Mouse (Mus musculus) heart, embryonic 12.5 days (tissue): ENCODE measurements at regions not wholly inside any gene's neighbourhood (a gene's known extent, or its start where the extent isn't known, plus 50 kb on each side); places are given as distances from the start of the nearest gene placed in this dataset.

ENCODE experiments used
- ATAC-seq: fragments of 200-750 bp; cut with Nextera tagmentation; 2 replicates; pipeline ENCODE4 v1.8.0; 2017; ENCODE audit warnings: moderate TSS enrichment, moderate library complexity; ENCODE audit not compliant: insufficient number of reproducible peaks, low FRiP score
- H3K27ac ChIP-seq: fragments of 300-500 bp; sonication (generic); 2 replicates; pipeline ENCODE4 v1.5.1; 2016; ENCODE audit warnings: mild to moderate bottlenecking, moderate library complexity; ENCODE audit not compliant: poor library complexity, severe bottlenecking
- H3K27me3 ChIP-seq: fragments of 300-500 bp; sonication (generic); replicated peaks from 2 replicates; pipeline ENCODE4 v1.6.1; 2016; ENCODE audit warnings: mild to moderate bottlenecking, moderate library complexity
- H3K36me3 ChIP-seq: fragments of 300-500 bp; sonication (generic); 2 replicates; pipeline ENCODE4 v1.6.1; 2016; ENCODE audit warnings: mild to moderate bottlenecking, moderate library complexity
- H3K4me1 ChIP-seq: fragments of 300-500 bp; sonication (generic); replicated peaks from 2 replicates; pipeline ENCODE4 v1.6.1; 2016; ENCODE audit warnings: mild to moderate bottlenecking
- H3K4me2 ChIP-seq: fragments of 300-500 bp; sonication (generic); 2 replicates; pipeline ENCODE4 v1.6.1; 2016; ENCODE audit warnings: mild to moderate bottlenecking, moderate library complexity
- H3K4me3 ChIP-seq: fragments of 300-500 bp; sonication (generic); 2 replicates; pipeline ENCODE4 v1.5.1; 2016; ENCODE audit warnings: mild to moderate bottlenecking
- H3K9ac ChIP-seq: fragments of 300-500 bp; sonication (generic); 2 replicates; pipeline ENCODE4 v1.6.1; 2016; ENCODE audit warnings: mild to moderate bottlenecking, moderate library complexity
- H3K9me3 ChIP-seq: fragments of 300-500 bp; sonication (generic); replicated peaks from 2 replicates; pipeline ENCODE4 v1.6.1; 2016; ENCODE audit warnings: mild to moderate bottlenecking, moderate library complexity
- WGBS: fragments of 180-500 bp; shearing (Covaris S2); methylation state at CpG from one replicate; pipeline ENCODE4 v1.1.7; 2016; 5-methylcytosine and 5-hydroxymethylcytosine counted together

DNA sequence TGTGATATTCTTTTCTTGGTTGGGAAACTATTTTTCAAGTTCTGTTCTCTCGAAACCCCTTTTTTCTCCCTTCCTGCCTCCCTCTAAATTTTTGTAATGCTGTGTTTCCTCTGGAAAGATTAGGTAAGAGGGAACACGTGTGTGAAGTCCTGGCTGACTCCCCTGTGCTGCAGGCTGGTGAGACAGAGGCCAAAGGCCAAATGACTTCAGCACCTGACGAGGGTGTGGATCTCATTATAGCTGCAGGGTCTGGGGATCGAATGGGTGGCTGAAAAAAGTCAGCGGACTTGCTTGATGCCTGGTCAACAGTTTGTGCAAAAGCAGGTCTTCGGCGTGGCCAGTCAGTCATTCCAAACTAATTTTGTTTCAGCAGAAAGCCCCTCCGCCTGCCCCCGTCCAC lies 159.1 kb downstream of the En1 start:
- 65% methylated on average over 9 of the region's 9 CpGs for WGBS
- no peak for ATAC-seq
- no peak overlapping the region for H3K4me3 ChIP-seq
- H3K4me1 ChIP-seq: peaks cover 21% of the 10 kb centered on the region
- no peak overlapping the region for H3K27ac ChIP-seq
- H3K27me3 ChIP-seq: no peaks in the 10 kb centered on the region
- no peak overlapping the region for H3K9ac ChIP-seq
- H3K36me3 ChIP-seq: no peaks in the 10 kb centered on the region
- H3K9me3 ChIP-seq: no peaks in the 10 kb centered on the region; the same call in 1 of the 2 replicates
- H3K4me2 ChIP-seq: no peak overlapping the region

DNA sequence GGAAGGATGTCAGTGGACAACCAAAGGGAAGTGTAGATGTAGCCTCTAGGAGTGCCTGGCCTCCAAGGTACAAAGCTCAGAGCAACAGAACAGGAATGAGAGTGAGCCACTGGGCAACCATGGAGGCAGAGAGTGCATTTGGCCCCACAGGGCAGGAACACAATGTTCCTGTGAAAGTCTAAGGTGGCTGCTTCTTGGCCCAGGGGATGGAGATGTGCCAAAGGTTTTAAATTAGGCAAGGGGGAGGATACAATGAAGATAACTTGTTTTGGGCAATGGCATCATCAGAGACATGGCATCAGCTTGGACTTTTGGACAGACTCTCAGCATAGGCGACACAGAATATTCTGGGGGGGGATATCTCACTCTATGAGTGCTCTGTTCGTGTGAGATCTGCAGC lies 160.3 kb downstream of the En1 start:
- ATAC-seq: no peak
- Histone ChIP-seq H3K36me3 (no peaks in the 10 kb centered on the region), H3K9ac (no peak overlapping the region)

GRCm38 (mm10) chr1:120762921-120763595 lies 160.8 kb downstream of the En1 start:
- ATAC-seq: no peak
- WGBS: 71% methylated on average over 4 of the region's 4 CpGs

More for the DNA sequence above, 160.3 kb downstream of the En1 start:
- Histone ChIP-seq H3K4me1 (peaks cover 18% of the 10 kb centered on the region), H3K27ac (no peak overlapping the region), H3K9me3 (no peaks in the 10 kb centered on the region; the same call in 1 of the 2 replicates), H3K4me3 (no peak overlapping the region), H3K4me2 (no peak overlapping the region), H3K27me3 (no peaks in the 10 kb centered on the region)
- WGBS: 74% methylated on average over 2 of the region's 2 CpGs

GRCm38 (mm10) chr1:120767054-120767453 lies 164.8 kb downstream of the En1 start:
- H3K27ac ChIP-seq: no peak overlapping the region
- H3K4me3 ChIP-seq: no peak overlapping the region
- no peak overlapping the region for H3K9ac ChIP-seq
- no peaks in the 10 kb centered on the region for H3K27me3 ChIP-seq
- no peaks in the 10 kb centered on the region for H3K4me1 ChIP-seq
- ATAC-seq: no peak
- H3K36me3 ChIP-seq: no peaks in the 10 kb centered on the region
- WGBS: 65% methylated on average over 2 of the region's 2 CpGs
- H3K4me2 ChIP-seq: no peak overlapping the region
- H3K9me3 ChIP-seq: no peaks in the 10 kb centered on the region; the same call in 1 of the 2 replicates

More at GRCm38 (mm10) chr1:120762921-120763595, 160.8 kb downstream of the En1 start:
- H3K27me3 ChIP-seq: no peaks in the 10 kb centered on the region
- no peak overlapping the region for H3K4me2 ChIP-seq
- peaks cover 12% of the 10 kb centered on the region for H3K4me1 ChIP-seq
- H3K9me3 ChIP-seq: no peaks in the 10 kb centered on the region; the same call in 1 of the 2 replicates
- no peaks in the 10 kb centered on the region for H3K36me3 ChIP-seq
- no peak overlapping the region for H3K9ac ChIP-seq
- no peak overlapping the region for H3K27ac ChIP-seq
- H3K4me3 ChIP-seq: no peak overlapping the region

DNA sequence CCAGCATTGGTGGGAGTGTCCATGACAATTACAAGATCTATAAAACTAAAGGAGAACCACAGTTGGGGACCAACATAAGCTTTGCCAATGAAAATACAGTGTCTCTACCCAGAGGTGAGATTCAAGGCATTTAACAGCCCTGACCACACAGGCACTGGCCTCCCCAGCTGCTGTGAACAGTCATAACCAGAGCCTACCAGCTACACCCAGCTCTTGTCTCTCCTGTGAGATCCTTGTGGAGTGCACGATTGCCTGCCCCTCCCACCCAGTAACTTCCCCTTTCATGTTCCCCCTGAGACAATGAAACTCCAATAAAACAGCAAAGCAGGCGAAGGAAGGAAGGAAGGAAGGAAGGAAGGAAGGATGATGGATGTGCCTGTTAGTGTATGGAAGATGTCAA lies 169.1 kb downstream of the En1 start:
- Histone ChIP-seq H3K4me1 (no peaks in the 10 kb centered on the region), H3K27me3 (no peaks in the 10 kb centered on the region), H3K9ac (no peak overlapping the region), H3K27ac (no peak overlapping the region), H3K9me3 (0 out of 2 replicates have a peak, but pooled peaks cover 3% of the 10 kb centered on the region), H3K4me3 (no peak overlapping the region), H3K36me3 (no peaks in the 10 kb centered on the region), H3K4me2 (no peak overlapping the region)
- WGBS: 47% methylated on average over 2 of the region's 2 CpGs
- ATAC-seq: no peak

DNA sequence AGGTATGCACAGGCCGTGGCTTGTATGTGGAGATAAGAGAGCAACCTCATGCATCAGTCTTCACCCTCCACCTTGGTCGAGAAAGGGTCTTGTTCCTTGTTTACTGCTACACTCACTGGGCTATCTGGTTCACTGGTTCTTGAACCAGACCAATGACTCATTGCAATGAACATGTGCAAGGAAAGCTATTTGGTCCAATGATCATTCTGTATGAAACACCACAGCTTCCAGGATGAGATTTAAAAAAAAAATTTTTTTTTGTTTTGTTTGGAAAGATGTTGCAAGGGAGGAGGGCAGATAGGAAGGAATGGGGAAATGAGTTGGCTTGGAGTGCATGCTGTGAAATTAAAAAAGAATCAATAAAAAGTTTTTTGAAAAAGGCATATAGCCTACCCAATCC lies 174.7 kb downstream of the En1 start:
- no peak for ATAC-seq
- no peak overlapping the region for H3K4me3 ChIP-seq
- no peaks in the 10 kb centered on the region for H3K36me3 ChIP-seq
- H3K9ac ChIP-seq: no peak overlapping the region
- H3K27ac ChIP-seq: no peak overlapping the region
- H3K9me3 ChIP-seq: 0 out of 2 replicates have a peak, but pooled peaks cover 3% of the 10 kb centered on the region
- 55% methylated on average over 2 of the region's 2 CpGs for WGBS
- H3K4me1 ChIP-seq: no peaks in the 10 kb centered on the region
- no peak overlapping the region for H3K4me2 ChIP-seq
- H3K27me3 ChIP-seq: no peaks in the 10 kb centered on the region

- WGBS: 79% methylated on average over 2 of the region's 2 CpGs
- H3K4me3 ChIP-seq: no peak overlapping the region
- ATAC-seq: no peak
- H3K9ac ChIP-seq: no peak overlapping the region
- H3K36me3 ChIP-seq: no peaks in the 10 kb centered on the region
- H3K9me3 ChIP-seq: 0 out of 2 replicates have a peak, but pooled peaks cover 3% of the 10 kb centered on the region
- no peaks in the 10 kb centered on the region for H3K27me3 ChIP-seq
- no peak overlapping the region for H3K4me2 ChIP-seq
- no peak overlapping the region for H3K27ac ChIP-seq
- no peaks in the 10 kb centered on the region for H3K4me1 ChIP-seq
These were observed 175.2 kb downstream of the En1 start for GRCm38 (mm10) chr1:120777468-120777867.

DNA sequence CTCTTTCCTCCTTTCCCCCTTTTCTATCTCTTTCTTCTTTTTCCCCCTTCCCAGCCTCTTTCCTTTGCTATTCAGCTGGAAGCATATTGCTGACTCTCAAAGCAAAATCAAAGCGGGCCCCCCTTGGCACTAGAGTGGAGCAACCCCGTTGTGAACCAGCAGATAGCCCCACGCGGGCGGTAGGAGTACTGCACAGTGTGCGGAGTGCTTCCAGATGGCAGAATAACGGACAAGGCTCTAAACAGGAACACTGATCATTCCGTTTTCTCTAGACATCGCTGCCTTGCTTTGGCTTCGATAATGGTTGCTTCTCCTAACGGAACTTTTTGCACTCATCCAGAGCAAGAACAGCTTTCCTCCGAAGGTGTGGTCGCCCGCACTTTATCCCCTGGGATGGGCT lies 193.0 kb downstream of the En1 start:
- no peaks in the 10 kb centered on the region for H3K4me1 ChIP-seq
- H3K4me3 ChIP-seq: no peak overlapping the region
- H3K27ac ChIP-seq: no peak overlapping the region
- no peak for ATAC-seq
- H3K4me2 ChIP-seq: no peak overlapping the region
- H3K9ac ChIP-seq: no peak overlapping the region
- H3K36me3 ChIP-seq: no peaks in the 10 kb centered on the region
- 66% methylated on average over 14 of the region's 14 CpGs for WGBS
- H3K27me3 ChIP-seq: no peaks in the 10 kb centered on the region
- no peaks in the 10 kb centered on the region for H3K9me3 ChIP-seq

GRCm38 (mm10) chr1:120801248-120801979 lies 199.2 kb downstream of the En1 start:
- Histone ChIP-seq H3K36me3 (no peaks in the 10 kb centered on the region), H3K4me2 (no peak overlapping the region), H3K9ac (no peak overlapping the region), H3K27ac (no peak overlapping the region), H3K4me3 (no peak overlapping the region), H3K4me1 (no peaks in the 10 kb centered on the region), H3K27me3 (no peaks in the 10 kb centered on the region), H3K9me3 (no peaks in the 10 kb centered on the region)
- 49% methylated on average over 5 of the region's 5 CpGs for WGBS
- ATAC-seq: no peak

GRCm38 (mm10) chr1:120801980-120802364 lies 199.8 kb downstream of the En1 start:
- 56% methylated on average over 8 of the region's 8 CpGs for WGBS
- Histone ChIP-seq H3K27ac (no peak overlapping the region), H3K9me3 (no peaks in the 10 kb centered on the region), H3K4me3 (no peak overlapping the region), H3K9ac (no peak overlapping the region), H3K27me3 (no peaks in the 10 kb centered on the region), H3K4me1 (no peaks in the 10 kb centered on the region), H3K36me3 (no peaks in the 10 kb centered on the region), H3K4me2 (no peak overlapping the region)
- ATAC-seq: no peak

DNA sequence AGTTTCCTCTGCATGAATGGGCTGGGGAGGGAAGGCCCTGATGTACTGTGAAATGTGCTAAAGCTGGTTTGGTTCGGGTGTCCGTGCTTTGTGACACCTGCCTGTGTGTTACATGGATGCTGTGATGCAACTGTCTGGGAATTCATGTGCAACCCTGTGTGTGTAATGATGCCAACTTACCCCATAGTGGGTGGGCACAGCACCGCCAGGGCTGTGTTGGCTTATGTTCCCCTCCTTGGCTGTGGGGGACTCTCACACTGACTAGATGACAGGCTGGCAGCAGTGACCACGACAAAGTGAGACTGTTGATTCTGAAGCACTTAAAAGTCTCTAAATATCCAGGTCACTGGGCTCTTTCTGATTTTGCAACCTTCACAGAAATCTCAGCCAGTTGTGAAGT lies 212.2 kb downstream of the En1 start:
- Histone ChIP-seq H3K27me3 (no peaks in the 10 kb centered on the region), H3K4me3 (no peak overlapping the region), H3K9me3 (no peaks in the 10 kb centered on the region), H3K27ac (no peak overlapping the region), H3K4me2 (no peak overlapping the region), H3K4me1 (no peaks in the 10 kb centered on the region), H3K9ac (no peak overlapping the region), H3K36me3 (no peaks in the 10 kb centered on the region)
- no peak for ATAC-seq
- 66% methylated on average over 4 of the region's 4 CpGs for WGBS
